Mouse (Mus musculus): ENCODE measurements around the gene 1700113H08Rik.

DNA sequence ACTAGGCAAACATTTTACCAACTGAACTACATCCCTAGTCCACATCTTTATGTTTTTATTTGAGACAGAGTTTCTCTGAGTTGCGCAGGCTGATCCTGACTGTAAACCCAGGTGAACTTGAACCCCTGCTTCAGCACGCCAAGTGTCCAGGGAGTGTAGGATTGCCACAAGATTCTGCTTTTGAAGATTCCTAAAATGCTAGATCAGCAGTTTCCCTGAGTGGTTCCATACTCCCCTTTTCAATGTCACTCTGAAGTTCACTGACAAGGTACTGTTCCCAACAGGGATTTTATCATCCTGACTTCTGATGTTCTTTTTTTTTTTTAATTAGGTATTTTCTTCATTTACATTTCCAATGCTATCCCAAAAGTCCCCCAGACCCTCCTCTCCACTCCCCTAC, 140.9 kb downstream of the 1700113H08Rik start:
- TF ChIP-seq EP300 (IDR thresholded peaks at IDR 0.05) (no peak), CTCF (IDR thresholded peaks at IDR 0.05) (no peak)

Measured in lung, postnatal 0 days (tissue).